Mouse (Mus musculus) intestine, embryonic 15.5 days (tissue): ENCODE data around the gene Cda. TPM values are rescaled to one million over a fixed set of nuclear protein-coding genes. Genes with fewer than 3 reads are reported as not detected.
A peak's percentile ranks its signal among the peaks of the same experiment; 100 is the strongest.

Source experiments
- ATAC-seq: fragments of 200-750 bp; cut with Nextera tagmentation; 2 replicates; pipeline ENCODE4 v1.8.0; 2017; ENCODE audit warnings: moderate TSS enrichment, moderate library complexity
- H3K27ac ChIP-seq: fragments of 300-500 bp; sonication (generic); 2 replicates; pipeline ENCODE4 v1.5.1; 2015; ENCODE audit warnings: mild to moderate bottlenecking, inconsistent platforms
- H3K27me3 ChIP-seq: fragments of 300-500 bp; sonication (generic); replicated peaks from 2 replicates; pipeline ENCODE4 v1.6.1; 2015; ENCODE audit warnings: inconsistent platforms
- H3K36me3 ChIP-seq: fragments of 300-500 bp; sonication (generic); 2 replicates; pipeline ENCODE4 v1.6.1; 2015; ENCODE audit warnings: inconsistent platforms
- H3K4me1 ChIP-seq: fragments of 300-500 bp; sonication (generic); replicated peaks from 2 replicates; pipeline ENCODE4 v1.6.1; 2015; ENCODE audit warnings: inconsistent platforms
- H3K4me2 ChIP-seq: fragments of 300-500 bp; sonication (generic); replicated peaks from 2 replicates; pipeline ENCODE4 v1.6.1; 2015; ENCODE audit warnings: mild to moderate bottlenecking, inconsistent platforms
- H3K4me3 ChIP-seq: fragments of 300-500 bp; sonication (generic); replicated peaks from 2 replicates; pipeline ENCODE4 v1.5.1; 2015; ENCODE audit warnings: inconsistent platforms
- H3K9ac ChIP-seq: fragments of 300-500 bp; sonication (generic); 2 replicates; pipeline ENCODE4 v1.6.1; 2015; ENCODE audit warnings: inconsistent platforms
- H3K9me3 ChIP-seq: fragments of 300-500 bp; sonication (generic); 2 replicates; pipeline ENCODE4 v1.6.1; 2016; ENCODE audit warnings: inconsistent platforms
- WGBS: fragments of 180-500 bp; shearing (Covaris S2); methylation state at CpG from one replicate; pipeline ENCODE4 v1.1.7; 2015; 5-methylcytosine and 5-hydroxymethylcytosine counted together
- polyA plus RNA-seq: library from polyadenylated mRNA; unstranded; fragments of >200 nt; fragmentation: Nextera tagmentation; extraction: Ambion mirVana; gene quantifications from 2 replicates; pipeline ENCODE4 v1.2.1, GENCODE M21; 2015

Cda gene
- polyA plus RNA-seq, 1 experiment from 2014 or later: 26.5 TPM

DNA sequence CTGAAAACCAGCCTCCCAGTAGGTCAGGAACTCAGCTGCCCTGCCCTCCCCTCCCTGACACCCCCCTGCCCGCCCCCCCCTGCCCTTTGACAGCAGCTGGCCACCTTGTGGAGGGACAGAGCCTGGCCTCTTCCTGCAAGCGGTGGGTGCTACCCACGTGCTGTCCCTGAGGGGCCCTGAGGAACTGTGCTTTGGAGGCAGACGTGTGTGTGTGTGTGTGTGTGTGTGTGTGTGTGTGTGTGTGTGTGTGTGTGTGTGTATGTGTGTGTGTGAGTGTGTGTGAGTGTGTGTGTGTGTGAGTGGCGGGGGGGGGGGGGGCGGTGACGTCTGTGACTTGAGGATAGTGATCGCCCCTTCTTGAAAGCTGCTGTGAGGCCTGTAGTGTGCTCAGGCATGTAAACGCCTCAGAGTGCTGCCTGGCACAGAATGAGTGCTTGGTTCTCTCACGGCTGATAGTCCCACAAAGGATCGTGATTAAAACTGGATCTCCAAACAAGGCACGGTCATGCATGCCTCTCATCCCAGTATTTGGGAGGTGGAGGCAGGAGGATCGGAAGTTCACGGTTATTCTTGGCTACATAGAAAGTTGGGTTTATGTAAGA, 73.7 kb downstream of the Cda start:
- no peak; the same call in 1 of the 2 replicates for ATAC-seq
- no peak overlapping the region for H3K9ac ChIP-seq
- H3K9me3 ChIP-seq: no peaks in the 10 kb centered on the region
- H3K4me1 ChIP-seq: peaks cover 7% of the 10 kb centered on the region
- H3K36me3 ChIP-seq: no peaks in the 10 kb centered on the region
- WGBS: 78% methylated on average over 11 of the region's 14 CpGs
- H3K4me3 ChIP-seq: no peak overlapping the region
- no peak overlapping the region for H3K27ac ChIP-seq
- H3K4me2 ChIP-seq: no peak overlapping the region
- no peaks in the 10 kb centered on the region for H3K27me3 ChIP-seq

DNA sequence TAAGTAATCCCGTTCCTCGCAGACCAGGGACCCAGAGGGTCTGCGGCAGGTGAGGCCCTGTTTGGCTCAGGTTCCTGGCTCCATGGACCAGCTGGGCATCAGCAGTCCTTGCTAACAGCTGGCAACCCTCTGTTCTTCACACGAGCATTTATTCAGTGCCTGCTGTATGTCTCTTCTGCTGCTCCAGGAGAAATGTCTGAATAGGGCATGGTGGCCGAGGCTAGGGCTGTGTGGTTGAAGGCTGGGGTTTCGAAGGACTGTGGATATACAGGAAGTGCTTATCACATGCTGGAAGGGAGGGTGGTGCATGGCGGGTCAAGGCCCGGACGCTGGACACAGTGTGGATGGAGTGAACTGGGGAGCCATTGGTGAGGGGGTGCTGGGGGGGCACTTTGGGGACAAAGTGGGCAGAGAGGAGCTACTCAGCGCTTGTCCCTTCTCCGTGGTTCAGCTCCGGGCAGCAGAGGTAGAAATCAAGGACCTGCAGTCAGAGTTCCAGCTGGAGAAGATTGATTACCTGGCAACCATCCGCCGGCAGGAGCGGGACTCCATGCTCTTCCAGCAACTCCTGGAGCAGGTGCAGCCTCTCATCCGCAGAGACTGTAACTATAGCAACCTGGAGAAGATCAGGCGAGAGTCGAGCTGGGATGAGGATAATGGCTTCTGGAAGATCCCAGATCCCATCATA, 74.4 kb downstream of the Cda start:
- no peaks in the 10 kb centered on the region for H3K36me3 ChIP-seq
- no peak overlapping the region for H3K4me3 ChIP-seq
- WGBS: 74% methylated on average over 18 of the region's 18 CpGs
- no peak overlapping the region for H3K27ac ChIP-seq
- H3K9me3 ChIP-seq: no peaks in the 10 kb centered on the region
- H3K4me1 ChIP-seq: peaks cover 7% of the 10 kb centered on the region
- H3K4me2 ChIP-seq: no peak overlapping the region
- no peak overlapping the region for H3K9ac ChIP-seq
- no peaks in the 10 kb centered on the region for H3K27me3 ChIP-seq
- no peak; the same call in 1 of the 2 replicates for ATAC-seq

DNA sequence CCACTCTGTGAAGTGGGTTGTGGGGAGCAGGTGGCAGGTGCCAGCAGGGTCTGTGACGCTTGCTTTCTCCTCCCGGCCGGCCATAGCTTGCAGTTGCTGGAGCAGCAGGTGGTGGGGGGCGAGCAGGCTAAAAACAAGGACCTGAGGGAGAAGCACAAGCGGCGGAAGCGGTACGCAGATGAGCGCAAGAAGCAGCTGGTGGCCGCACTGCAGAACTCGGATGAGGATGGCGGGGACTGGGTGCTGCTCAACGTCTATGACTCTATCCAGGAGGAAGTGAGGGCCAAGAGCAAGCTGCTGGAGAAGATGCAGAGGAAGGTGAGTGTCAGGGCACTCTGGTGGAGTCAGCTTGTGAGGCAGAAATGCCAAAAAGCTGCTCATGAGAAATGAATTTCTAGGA, 75.8 kb downstream of the Cda start:
- WGBS: 80% methylated on average over 13 of the region's 13 CpGs
- 0 out of 2 replicates have a peak, but pooled peaks have one; percentile 67 for ATAC-seq
- Histone ChIP-seq H3K4me1 (peaks cover 7% of the 10 kb centered on the region), H3K4me2 (no peak overlapping the region), H3K36me3 (no peaks in the 10 kb centered on the region), H3K9ac (no peak overlapping the region), H3K9me3 (no peaks in the 10 kb centered on the region), H3K4me3 (no peak overlapping the region), H3K27ac (peak overlapping the region; percentile 56), H3K27me3 (no peaks in the 10 kb centered on the region)

- Histone ChIP-seq H3K4me1 (peaks cover 7% of the 10 kb centered on the region), H3K27ac (no peak overlapping the region), H3K4me3 (no peak overlapping the region), H3K27me3 (no peaks in the 10 kb centered on the region), H3K9me3 (no peaks in the 10 kb centered on the region), H3K36me3 (no peaks in the 10 kb centered on the region), H3K4me2 (no peak overlapping the region), H3K9ac (no peak overlapping the region)
- no peak for ATAC-seq
- 85% methylated on average over 7 of the region's 7 CpGs for WGBS
Measured at GRCm38 (mm10) chr4:138288691-138289090, 79.1 kb downstream of the Cda start.

Other genes with a start within 250 kb of the Cda start
- 110 and 129 TPM in 2 replicates for gene Hp1bp3, start 151.7 kb downstream of the Cda start, polyA plus RNA-seq
- 0.62 and 0.69 TPM in 2 replicates for gene Sh2d5, start 117.6 kb downstream of the Cda start, polyA plus RNA-seq
- gene Kif17, start 117.6 kb downstream of the Cda start, polyA plus RNA-seq: 0.83 and 0.95 TPM in 2 replicates
- 379 and 414 TPM in 2 replicates for gene Ddost, start 63.3 kb downstream of the Cda start, polyA plus RNA-seq
- gene Pink1, start 41.7 kb downstream of the Cda start, polyA plus RNA-seq: 35.9 and 36.1 TPM in 2 replicates
- 0.05 TPM in 1 of 2 replicates, not detected in the other for gene Fam43b, start 28.5 kb upstream of the Cda start, polyA plus RNA-seq
- 24.9 and 25.7 TPM in 2 replicates for gene Mul1, start 66.7 kb upstream of the Cda start, polyA plus RNA-seq
- gene Camk2n1, start 86.3 kb upstream of the Cda start, polyA plus RNA-seq: 4.8 and 5.5 TPM in 2 replicates